Mouse (Mus musculus) liver, postnatal 0 days (tissue): Measurements from ENCODE around the gene Nrip1. TPM values are rescaled to one million over a fixed set of nuclear protein-coding genes. Genes with fewer than 3 reads are reported as not detected.

Source experiments
- ATAC-seq: fragments of 200-750 bp; cut with Nextera tagmentation; 2 replicates; pipeline ENCODE4 v1.8.0; 2017; ENCODE audit warnings: mild to moderate bottlenecking, moderate library complexity
- DNase-seq: peaks from one replicate; pipeline ENCODE4 v3.0.0-alpha.2; 2016
- H3K27ac ChIP-seq: fragments of 300-500 bp; sonication (generic); 2 replicates; pipeline ENCODE4 v1.5.1; 2014; ENCODE audit warnings: antibody characterized with exemption, moderate library complexity, mild to moderate bottlenecking, low read depth
- H3K27me3 ChIP-seq: fragments of 300-500 bp; sonication (generic); 2 replicates; pipeline ENCODE4 v1.6.1; 2014; ENCODE audit warnings: low read length, control low read depth, mixed read lengths; ENCODE audit not compliant: insufficient read depth
- H3K36me3 ChIP-seq: fragments of 300-500 bp; sonication (generic); replicated peaks from 2 replicates; pipeline ENCODE4 v1.6.1; 2014; ENCODE audit warnings: mild to moderate bottlenecking, control low read depth, low read length, moderate library complexity, mixed read lengths; ENCODE audit not compliant: insufficient read depth
- H3K4me1 ChIP-seq: fragments of 300-500 bp; sonication (generic); 2 replicates; pipeline ENCODE4 v1.6.1; 2014; ENCODE audit warnings: antibody characterized with exemption, mild to moderate bottlenecking, control low read depth; ENCODE audit not compliant: insufficient read depth
- H3K4me2 ChIP-seq: fragments of 300-500 bp; sonication (generic); 2 replicates; pipeline ENCODE4 v1.6.1; 2014; ENCODE audit warnings: low read depth, mild to moderate bottlenecking, low read length, moderate library complexity, mixed read lengths
- H3K4me3 ChIP-seq: fragments of 300-500 bp; sonication (generic); 2 replicates; pipeline ENCODE4 v1.5.1; 2014; ENCODE audit warnings: low read depth, low read length
- H3K9ac ChIP-seq: fragments of 300-500 bp; sonication (generic); replicated peaks from 2 replicates; pipeline ENCODE4 v1.6.1; 2014; ENCODE audit warnings: mild to moderate bottlenecking, moderate library complexity
- H3K9me3 ChIP-seq: fragments of 300-500 bp; sonication (generic); 2 replicates; pipeline ENCODE4 v1.6.1; 2016; ENCODE audit warnings: mild to moderate bottlenecking, control low read depth, low read length, mixed read lengths
- CTCF ChIP-seq: sonication (generic); IDR thresholded peaks from 2 replicates; pipeline ENCODE4 v1.5.1; 2016; ENCODE audit warnings: antibody characterized with exemption, low read depth
- EP300 ChIP-seq: IDR thresholded peaks from 2 replicates; pipeline ENCODE4 v1.6.1; 2016; ENCODE audit warnings: antibody characterized with exemption, low read depth, mild to moderate bottlenecking
- WGBS: fragments of 180-500 bp; shearing (Covaris S2); extraction: QIAGEN DNeasy Blood & Tissue Kit; methylation state at CpG from one replicate; pipeline ENCODE4 v1.1.7; 2014; ENCODE audit not compliant: insufficient replicate concordance; 5-methylcytosine and 5-hydroxymethylcytosine counted together
- polyA plus RNA-seq: library from polyadenylated mRNA; unstranded; fragments of >200 nt; fragmentation: Nextera tagmentation; extraction: Ambion mirVana; gene quantifications from 2 replicates; pipeline ENCODE4 v1.2.1, GENCODE M21; 2015

Gene Nrip1
- polyA plus RNA-seq, 1 experiment from 2014 or later = 11.2 TPM

- Histone ChIP-seq H3K4me1 (peaks cover 15% of the 10 kb centered on the region), H3K4me2 (no peak overlapping the region), H3K9ac (no peak overlapping the region), H3K27me3 (no peaks in the 10 kb centered on the region), H3K4me3 (no peak overlapping the region), H3K27ac (no peak overlapping the region), H3K36me3 (peaks cover 11% of the 10 kb centered on the region; the same call in 1 of the 2 replicates), H3K9me3 (no peaks in the 10 kb centered on the region; the same call in 1 of the 2 replicates)
- no peak for ATAC-seq
- DNase-seq = no peak
- 88% methylated on average over 3 of the region's 3 CpGs for WGBS
- TF ChIP-seq EP300 (no peak), CTCF (no peak)
Measured at GRCm38 (mm10) chr16:76344761-76345368, 28.8 kb downstream of the Nrip1 start.

- Histone ChIP-seq H3K27ac (no peak overlapping the region), H3K4me3 (no peak overlapping the region), H3K27me3 (no peaks in the 10 kb centered on the region), H3K9ac (no peak overlapping the region), H3K9me3 (no peaks in the 10 kb centered on the region; the same call in 1 of the 2 replicates), H3K4me1 (peaks cover 15% of the 10 kb centered on the region), H3K36me3 (peaks cover 3% of the 10 kb centered on the region; the same call in 1 of the 2 replicates), H3K4me2 (no peak overlapping the region)
- no peak for ATAC-seq
- no peak for DNase-seq
- no peak for TF ChIP-seq CTCF
- TF ChIP-seq EP300 = no peak
- 94% methylated on average over 2 of the region's 2 CpGs for WGBS
Measured at GRCm38 (mm10) chr16:76344030-76344429, 29.6 kb downstream of the Nrip1 start.

- peak; percentile 71 for ATAC-seq
- Histone ChIP-seq H3K9ac (no peak overlapping the region), H3K4me2 (no peak overlapping the region), H3K9me3 (no peaks in the 10 kb centered on the region; the same call in 1 of the 2 replicates), H3K4me1 (peaks cover 15% of the 10 kb centered on the region), H3K4me3 (no peak overlapping the region), H3K27me3 (no peaks in the 10 kb centered on the region), H3K36me3 (no peaks in the 10 kb centered on the region; the same call in 1 of the 2 replicates), H3K27ac (peak overlapping the region; percentile 35; the same call in 1 of the 2 replicates)
- DNase-seq = no peak
- TF ChIP-seq CTCF (no peak), EP300 (peak; percentile 77)
- 32% methylated on average over 8 of the region's 8 CpGs for WGBS
Measured at GRCm38 (mm10) chr16:76341636-76342035, 32.0 kb downstream of the Nrip1 start.

- Histone ChIP-seq H3K4me1 (peaks cover 18% of the 10 kb centered on the region), H3K36me3 (peaks cover 3% of the 10 kb centered on the region; the same call in 1 of the 2 replicates), H3K27me3 (no peaks in the 10 kb centered on the region), H3K9ac (no peak overlapping the region), H3K27ac (no peak overlapping the region), H3K9me3 (no peaks in the 10 kb centered on the region; the same call in 1 of the 2 replicates), H3K4me2 (no peak overlapping the region), H3K4me3 (no peak overlapping the region)
- DNase-seq = no peak
- WGBS = 69% methylated on average over 10 of the region's 10 CpGs
- ATAC-seq = no peak
- TF ChIP-seq CTCF = no peak
- TF ChIP-seq EP300 = no peak
Measured at GRCm38 (mm10) chr16:76339256-76339655, 34.4 kb downstream of the Nrip1 start.

- H3K4me1 ChIP-seq = peaks cover 17% of the 10 kb centered on the region
- no peak for ATAC-seq
- no peak for DNase-seq
Measured at GRCm38 (mm10) chr16:76337351-76337750, 36.3 kb downstream of the Nrip1 start.

GRCm38 (mm10) chr16:76336932-76337331 is 36.7 kb downstream of the Nrip1 start:
- Histone ChIP-seq H3K27ac (no peak overlapping the region), H3K4me1 (peaks cover 14% of the 10 kb centered on the region), H3K4me2 (no peak overlapping the region), H3K27me3 (no peaks in the 10 kb centered on the region), H3K36me3 (0 out of 2 replicates have a peak, but pooled peaks cover 3% of the 10 kb centered on the region), H3K9me3 (no peaks in the 10 kb centered on the region), H3K9ac (no peak overlapping the region), H3K4me3 (no peak overlapping the region)
- no peak for ATAC-seq
- DNase-seq = no peak
- WGBS = 84% methylated on average over 11 of the region's 11 CpGs
- TF ChIP-seq EP300 = no peak
- no peak for TF ChIP-seq CTCF

More at GRCm38 (mm10) chr16:76337351-76337750, 36.3 kb downstream of the Nrip1 start:
- H3K9me3 ChIP-seq = no peaks in the 10 kb centered on the region
- H3K4me2 ChIP-seq = no peak overlapping the region
- 0 out of 2 replicates have a peak, but pooled peaks cover 3% of the 10 kb centered on the region for H3K36me3 ChIP-seq
- no peaks in the 10 kb centered on the region for H3K27me3 ChIP-seq
- H3K4me3 ChIP-seq = no peak overlapping the region
- TF ChIP-seq CTCF = no peak
- no peak for TF ChIP-seq EP300
- no peak overlapping the region for H3K27ac ChIP-seq
- no peak overlapping the region for H3K9ac ChIP-seq
- whole genome bisulfite sequencing = 84% methylated on average over 7 of the region's 7 CpGs
